Mouse (Mus musculus) heart, adult 2 months (tissue): Measurements from ENCODE around the gene Gucd1.

Experiments used
- CTCF ChIP-seq: fragments of 200-600 bp; IDR thresholded peaks from 2 replicates; pipeline ENCODE4 v1.8.1; 2022; ENCODE audit warnings: antibody characterized with exemption, mild to moderate bottlenecking, moderate library complexity
- EP300 ChIP-seq: fragments of 200-500 bp; IDR thresholded peaks from 2 replicates; pipeline ENCODE4 v1.6.1; 2011; ENCODE audit warnings: low read depth, low read length, control low read depth; ENCODE audit not compliant: insufficient read depth

- TF ChIP-seq CTCF, result no peak
- no peak for TF ChIP-seq EP300
These were observed 13.8 kb upstream of the Gucd1 start for GRCm38 (mm10) chr10:75531532-75532090.
